Mouse (Mus musculus): ENCODE measurements around the gene Fastk. TPM values are rescaled to one million over a fixed set of nuclear protein-coding genes. Genes with fewer than 3 reads are reported as not detected.
A peak's percentile ranks its signal among the peaks of the same experiment; 100 is the strongest.

Gene Fastk
- polyA plus RNA-seq, 1 experiment from 2014 or later: 65.1 TPM

- no peaks in the 10 kb centered on the region for H3K9me3 ChIP-seq (ENCODE audit: low read length)
- H3K27me3 ChIP-seq (replicated peaks; ENCODE audit: insufficient read depth, low read length): no peaks in the 10 kb centered on the region
- H3K27ac ChIP-seq (ENCODE audit: low read length): no peak overlapping the region
- H3K36me3 ChIP-seq (ENCODE audit: insufficient read depth, low read length): peaks cover 5% of the 10 kb centered on the region; the same call in 1 of the 2 replicates
- TF ChIP-seq CTCF (IDR thresholded peaks at IDR 0.05): no peak
- no peak for TF ChIP-seq EP300 (IDR thresholded peaks at IDR 0.05)
- H3K4me1 ChIP-seq (ENCODE audit: insufficient read depth, low read depth, low read length): no peaks in the 10 kb centered on the region
- 73% methylated on average over 2 of the region's 2 CpGs for WGBS
- H3K4me2 ChIP-seq (replicated peaks; ENCODE audit: low read depth, low read length): no peak overlapping the region
- H3K4me3 ChIP-seq (ENCODE audit: low read depth, low read length): no peak overlapping the region
- H3K9ac ChIP-seq (replicated peaks; ENCODE audit: low read depth): no peak overlapping the region
- ATAC-seq: no peak
- DNase-seq (ENCODE audit: low spot score): no peak
Observed at GRCm38 (mm10) chr5:24409466-24409865, 35.6 kb downstream of the Fastk start.

- no peak overlapping the region for H3K27ac ChIP-seq (ENCODE audit: low read length)
- WGBS: 70% methylated on average over 13 of the region's 13 CpGs
- H3K9ac ChIP-seq (replicated peaks; ENCODE audit: low read depth): no peak overlapping the region
- H3K4me3 ChIP-seq (ENCODE audit: low read depth, low read length): no peak overlapping the region
- DNase-seq (ENCODE audit: low spot score) (no peak), ATAC-seq (no peak)
- no peaks in the 10 kb centered on the region for H3K27me3 ChIP-seq (replicated peaks; ENCODE audit: insufficient read depth, low read length)
- H3K9me3 ChIP-seq (ENCODE audit: low read length): no peaks in the 10 kb centered on the region
- TF ChIP-seq CTCF (IDR thresholded peaks at IDR 0.05) (no peak), EP300 (IDR thresholded peaks at IDR 0.05) (no peak)
- no peaks in the 10 kb centered on the region for H3K4me1 ChIP-seq (ENCODE audit: insufficient read depth, low read depth, low read length)
- no peak overlapping the region for H3K4me2 ChIP-seq (replicated peaks; ENCODE audit: low read depth, low read length)
- peaks cover 5% of the 10 kb centered on the region; the same call in 1 of the 2 replicates for H3K36me3 ChIP-seq (ENCODE audit: insufficient read depth, low read length)
Observed at GRCm38 (mm10) chr5:24408651-24409050, 36.4 kb downstream of the Fastk start.

- Histone ChIP-seq H3K9ac (replicated peaks; ENCODE audit: low read depth) (no peak overlapping the region), H3K36me3 (ENCODE audit: insufficient read depth, low read length) (peaks cover 5% of the 10 kb centered on the region; the same call in 1 of the 2 replicates), H3K4me1 (ENCODE audit: insufficient read depth, low read depth, low read length) (no peaks in the 10 kb centered on the region), H3K27me3 (replicated peaks; ENCODE audit: insufficient read depth, low read length) (no peaks in the 10 kb centered on the region), H3K4me3 (ENCODE audit: low read depth, low read length) (no peak overlapping the region), H3K27ac (ENCODE audit: low read length) (no peak overlapping the region), H3K9me3 (ENCODE audit: low read length) (no peaks in the 10 kb centered on the region), H3K4me2 (replicated peaks; ENCODE audit: low read depth, low read length) (no peak overlapping the region)
- TF ChIP-seq EP300 (IDR thresholded peaks at IDR 0.05) (no peak), CTCF (IDR thresholded peaks at IDR 0.05) (no peak)
- ATAC-seq (no peak), DNase-seq (ENCODE audit: low spot score) (peak; percentile 3)
- 65% methylated on average over 3 of the region's 3 CpGs for WGBS
Observed at GRCm38 (mm10) chr5:24405389-24405876, 39.7 kb downstream of the Fastk start.

GRCm38 (mm10) chr5:24404594-24405360, 40.3 kb downstream of the Fastk start:
- TF ChIP-seq EP300 (IDR thresholded peaks at IDR 0.05) (no peak), CTCF (IDR thresholded peaks at IDR 0.05) (no peak)
- Histone ChIP-seq H3K4me1 (ENCODE audit: insufficient read depth, low read depth, low read length) (no peaks in the 10 kb centered on the region), H3K36me3 (ENCODE audit: insufficient read depth, low read length) (peaks cover 5% of the 10 kb centered on the region; the same call in 1 of the 2 replicates), H3K9me3 (ENCODE audit: low read length) (no peaks in the 10 kb centered on the region), H3K4me2 (replicated peaks; ENCODE audit: low read depth, low read length) (no peak overlapping the region), H3K4me3 (ENCODE audit: low read depth, low read length) (no peak overlapping the region), H3K27ac (ENCODE audit: low read length) (no peak overlapping the region), H3K9ac (replicated peaks; ENCODE audit: low read depth) (no peak overlapping the region), H3K27me3 (replicated peaks; ENCODE audit: insufficient read depth, low read length) (no peaks in the 10 kb centered on the region)
- DNase-seq (ENCODE audit: low spot score) (no peak), ATAC-seq (no peak)
- 74% methylated on average over 6 of the region's 6 CpGs for WGBS

- H3K9me3 ChIP-seq (ENCODE audit: low read length): no peaks in the 10 kb centered on the region
- no peaks in the 10 kb centered on the region for H3K27me3 ChIP-seq (replicated peaks; ENCODE audit: insufficient read depth, low read length)
- no peak overlapping the region for H3K27ac ChIP-seq (ENCODE audit: low read length)
- whole genome bisulfite sequencing: 67% methylated on average over 9 of the region's 9 CpGs
- H3K36me3 ChIP-seq (ENCODE audit: insufficient read depth, low read length): peaks cover 5% of the 10 kb centered on the region; the same call in 1 of the 2 replicates
- ATAC-seq (no peak), DNase-seq (ENCODE audit: low spot score) (no peak)
- no peak overlapping the region for H3K4me3 ChIP-seq (ENCODE audit: low read depth, low read length)
- H3K9ac ChIP-seq (replicated peaks; ENCODE audit: low read depth): no peak overlapping the region
- H3K4me2 ChIP-seq (replicated peaks; ENCODE audit: low read depth, low read length): no peak overlapping the region
- TF ChIP-seq EP300 (IDR thresholded peaks at IDR 0.05) (no peak), CTCF (IDR thresholded peaks at IDR 0.05) (no peak)
- no peaks in the 10 kb centered on the region for H3K4me1 ChIP-seq (ENCODE audit: insufficient read depth, low read depth, low read length)
Observed at GRCm38 (mm10) chr5:24401969-24402368, 43.1 kb downstream of the Fastk start.

- Histone ChIP-seq H3K27ac (ENCODE audit: low read length) (no peak overlapping the region), H3K36me3 (ENCODE audit: insufficient read depth, low read length) (no peaks in the 10 kb centered on the region), H3K9ac (replicated peaks; ENCODE audit: low read depth) (no peak overlapping the region), H3K4me3 (ENCODE audit: low read depth, low read length) (no peak overlapping the region), H3K4me2 (replicated peaks; ENCODE audit: low read depth, low read length) (no peak overlapping the region), H3K27me3 (replicated peaks; ENCODE audit: insufficient read depth, low read length) (no peaks in the 10 kb centered on the region), H3K9me3 (ENCODE audit: low read length) (no peaks in the 10 kb centered on the region), H3K4me1 (ENCODE audit: insufficient read depth, low read depth, low read length) (no peaks in the 10 kb centered on the region)
- 89% methylated on average over 5 of the region's 5 CpGs for WGBS
- DNase-seq (ENCODE audit: low spot score) (no peak), ATAC-seq (no peak)
- TF ChIP-seq CTCF (IDR thresholded peaks at IDR 0.05) (no peak), EP300 (IDR thresholded peaks at IDR 0.05) (no peak)
Observed at GRCm38 (mm10) chr5:24400911-24401605, 44.0 kb downstream of the Fastk start.
